In genomic region chr12:108333481-108333882, GRCm38 (mm10) we compare ENCODE assay signal across 8 mouse cellular contexts. TPM values are rescaled to one million over a fixed set of nuclear protein-coding genes. Genes with fewer than 3 reads are reported as not detected.
DNase-seq lines count a peak whose midpoint lies in the region; ATAC-seq and TF ChIP-seq lines count a peak whose summit lies in the region.

No protein-coding gene starts in this region.

- no peak for TF ChIP-seq POLR2A in myocyte (IDR thresholded peaks at IDR 0.05; ENCODE audit: insufficient read length, low read depth)

- H3K27me3 ChIP-seq in limb, embryonic 13.5 days, result peaks cover 59% of the 10 kb centered on the region
- H3K27me3 ChIP-seq in myocyte (ENCODE audit: control insufficient read depth, insufficient read depth, insufficient read length), result no peaks in the 10 kb centered on the region

- ATAC-seq in limb, embryonic 13.5 days (ENCODE audit: low FRiP score, low read depth), result peak; percentile 17

- no peak overlapping the region for H3ac ChIP-seq in myocyte (ENCODE audit: control insufficient read depth, insufficient read length)

- H3K9me3 ChIP-seq in limb, embryonic 13.5 days, result no peaks in the 10 kb centered on the region

- peaks cover 18% of the 10 kb centered on the region for H3K4me1 ChIP-seq in limb, embryonic 13.5 days

- H3K27ac ChIP-seq in limb, embryonic 13.5 days, result no peak overlapping the region

- peak overlapping the region; percentile 48; the same call in 1 of the 2 replicates for H3K9ac ChIP-seq in limb, embryonic 13.5 days

- H3K79me2 ChIP-seq in myocyte (ENCODE audit: control insufficient read depth, insufficient read depth), result no peaks in the 10 kb centered on the region

- no peaks in the 10 kb centered on the region for H3K36me3 ChIP-seq in limb, embryonic 13.5 days
- H3K36me3 ChIP-seq in myocyte (ENCODE audit: control insufficient read depth, insufficient read depth), result no peaks in the 10 kb centered on the region

- H3K4me2 ChIP-seq in limb, embryonic 13.5 days (replicated peaks), result peak overlapping the region; percentile 99
- peak overlapping the region; percentile 99 for H3K4me2 ChIP-seq in myocyte (ENCODE audit: low read depth)

- 1% methylated on average over 22 of the region's 22 CpGs for WGBS in limb, embryonic 13.5 days

- peak overlapping the region; percentile 72 for H3K4me3 ChIP-seq in limb, embryonic 13.5 days
- H3K4me3 ChIP-seq in myocyte, result peak overlapping the region; percentile 21

- peak; percentile 36 for DNase-seq in thymus, postnatal 14 days
- no peak for DNase-seq in thymus, postnatal 10 days (ENCODE audit: low spot score in 2 of 2)
- peak; percentile 65 for DNase-seq in gonadal fat pad, adult 2 months (ENCODE audit: low read depth)
- DNase-seq in adrenal gland, adult 2 months, result no peak
- DNase-seq in ovary, postnatal 14 days (ENCODE audit: low spot score), result no peak
- DNase-seq in frontal cortex, postnatal 36 days (ENCODE audit: low spot score in 2 of 2), result no peak

TF ChIP-seq in myocyte, 11 proteins besides CTCF, POLR2A, EP300 and RAD21:
- TF ChIP-seq TCF3 (IDR thresholded peaks at IDR 0.05; ENCODE audit: insufficient read length, low read depth) (no peak), TCF12 (IDR thresholded peaks at IDR 0.05; ENCODE audit: insufficient read depth, poor library complexity, severe bottlenecking) (no peak), MAX (IDR thresholded peaks at IDR 0.05; ENCODE audit: low read depth) (no peak), CEBPB (IDR thresholded peaks at IDR 0.05; ENCODE audit: insufficient read depth, poor library complexity, severe bottlenecking) (no peak), REST (IDR thresholded peaks at IDR 0.05; ENCODE audit: insufficient read depth, insufficient read length) (no peak), POLR2AphosphoS2 (IDR thresholded peaks at IDR 0.05; ENCODE audit: insufficient read length, low read depth) (no peak), USF1 (IDR thresholded peaks at IDR 0.05; ENCODE audit: low read depth) (no peak)

RNA-seq across cellular contexts. Expression of gene Cyp46a1, which starts 0.7 kb away (rescaled TPM):
- polyA plus RNA-seq in gonadal fat pad, adult 2 months (2012; rRNA removed), result 4.6 and 4.9 TPM in 2 replicates
- 7.2 and 8.8 TPM in 2 replicates for polyA plus RNA-seq in limb, embryonic 13.5 days (2015; fragmentation: Nextera tagmentation; extraction: Ambion mirVana)
- 1.6 TPM for polyA plus RNA-seq in myocyte (2012; fragmentation: generic; extraction: Trizol)
- 1 to 10 TPM; 1.0 to 1.6 TPM for total RNA-seq in adrenal gland, adult 2 months (2021)
- polyA plus RNA-seq in adrenal gland, adult 2 months (2012; rRNA removed), result 7.5 and 9.0 TPM in 2 replicates

RNA-seq across cellular contexts. Expression of gene Hhipl1, which starts 27.4 kb away (rescaled TPM):
- 2.1 and 2.2 TPM in 2 replicates for polyA plus RNA-seq in gonadal fat pad, adult 2 months (2012; rRNA removed)
- 0.83 and 1.1 TPM in 2 replicates for polyA plus RNA-seq in limb, embryonic 13.5 days (2015; fragmentation: Nextera tagmentation; extraction: Ambion mirVana)
- 13.5 TPM for polyA plus RNA-seq in myocyte (2012; fragmentation: generic; extraction: Trizol)
- total RNA-seq in adrenal gland, adult 2 months (2021), result under 1 TPM; 0.69 to 0.76 TPM
- 0.85 and 1.4 TPM in 2 replicates for polyA plus RNA-seq in adrenal gland, adult 2 months (2012; rRNA removed)

RNA-seq across cellular contexts. Expression of gene Eml1, which starts 37.3 kb away (rescaled TPM):
- polyA plus RNA-seq in gonadal fat pad, adult 2 months (2012; rRNA removed), result 26.0 and 34.7 TPM in 2 replicates
- polyA plus RNA-seq in limb, embryonic 13.5 days (2015; fragmentation: Nextera tagmentation; extraction: Ambion mirVana), result 36.5 and 41.9 TPM in 2 replicates
- 33.4 TPM for polyA plus RNA-seq in myocyte (2012; fragmentation: generic; extraction: Trizol)
- total RNA-seq in adrenal gland, adult 2 months (2021), result 10 to 100 TPM; 17.5 to 29.6 TPM
- 13.3 and 13.5 TPM in 2 replicates for polyA plus RNA-seq in adrenal gland, adult 2 months (2012; rRNA removed)

RNA-seq across cellular contexts. Expression of gene Ccdc85c, which starts 58.3 kb away (rescaled TPM):
- polyA plus RNA-seq in gonadal fat pad, adult 2 months (2012; rRNA removed), result 13.0 and 15.6 TPM in 2 replicates
- polyA plus RNA-seq in limb, embryonic 13.5 days (2015; fragmentation: Nextera tagmentation; extraction: Ambion mirVana), result 6.6 and 6.9 TPM in 2 replicates
- polyA plus RNA-seq in myocyte (2012; fragmentation: generic; extraction: Trizol), result 6.6 TPM
- 10 to 100 TPM; 19.0 to 26.9 TPM for total RNA-seq in adrenal gland, adult 2 months (2021)
- polyA plus RNA-seq in adrenal gland, adult 2 months (2012; rRNA removed), result 35.3 and 38.0 TPM in 2 replicates

Comparison
In these comparisons a context has a peak if more than half of its experiments do, and no peak if none do; other contexts are left out.
1. DNase-seq: peak in thymus, postnatal 14 days (single experiment) and gonadal fat pad, adult 2 months (single experiment); none in thymus, postnatal 10 days (0 of 2), adrenal gland, adult 2 months (single experiment), ovary, postnatal 14 days (single experiment) and frontal cortex, postnatal 36 days (0 of 2).